Mouse (Mus musculus): ENCODE results near the gene Zfp423. TPM values are rescaled to one million over a fixed set of nuclear protein-coding genes. Genes with fewer than 3 reads are reported as not detected.

Gene Zfp423
- polyA plus RNA-seq, 1 experiment from 2014 or later = 18.5 TPM

DNA sequence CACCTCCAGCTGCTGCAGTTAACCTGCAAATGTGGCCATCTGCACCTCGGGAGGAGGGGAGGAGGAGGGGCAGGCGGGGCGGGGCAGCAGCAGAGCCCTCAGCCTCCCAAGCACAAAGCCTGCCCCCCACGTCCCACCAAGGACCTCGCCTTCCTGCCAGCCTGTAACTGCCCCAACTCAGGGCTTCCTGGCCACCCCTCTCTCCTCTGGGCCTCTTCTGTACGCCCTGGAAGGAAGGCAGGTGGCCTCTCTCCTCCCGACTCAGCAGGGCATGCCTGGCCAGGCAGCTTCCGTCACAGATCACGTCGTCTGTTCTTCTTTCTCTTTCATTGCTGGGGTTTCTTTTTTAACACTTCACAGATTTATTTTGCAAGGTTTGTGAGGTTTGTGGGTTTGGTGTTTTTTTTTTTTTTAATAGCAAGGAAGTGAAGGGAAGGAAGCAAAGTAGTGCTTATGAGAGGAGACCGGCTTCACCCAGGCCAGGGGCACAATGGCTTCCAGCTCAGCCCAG is 251.2 kb downstream of the Zfp423 start:
- Histone ChIP-seq H3K27ac (replicated peaks) (peak overlapping the region; percentile 68), H3K9me3 (replicated peaks) (no peaks in the 10 kb centered on the region), H3K36me3 (no peaks in the 10 kb centered on the region), H3K27me3 (replicated peaks) (0 out of 2 replicates have a peak, but pooled peaks cover 3% of the 10 kb centered on the region), H3K9ac (replicated peaks) (0 out of 2 replicates have a peak overlapping the region, but pooled peaks have one; percentile 10), H3K4me1 (peaks cover 52% of the 10 kb centered on the region), H3K4me2 (peak overlapping the region; percentile 49), H3K4me3 (replicated peaks) (no peak overlapping the region)
- ATAC-seq (ENCODE audit: low FRiP score) = no peak
- 8% methylated on average over 11 of the region's 11 CpGs for WGBS

DNA sequence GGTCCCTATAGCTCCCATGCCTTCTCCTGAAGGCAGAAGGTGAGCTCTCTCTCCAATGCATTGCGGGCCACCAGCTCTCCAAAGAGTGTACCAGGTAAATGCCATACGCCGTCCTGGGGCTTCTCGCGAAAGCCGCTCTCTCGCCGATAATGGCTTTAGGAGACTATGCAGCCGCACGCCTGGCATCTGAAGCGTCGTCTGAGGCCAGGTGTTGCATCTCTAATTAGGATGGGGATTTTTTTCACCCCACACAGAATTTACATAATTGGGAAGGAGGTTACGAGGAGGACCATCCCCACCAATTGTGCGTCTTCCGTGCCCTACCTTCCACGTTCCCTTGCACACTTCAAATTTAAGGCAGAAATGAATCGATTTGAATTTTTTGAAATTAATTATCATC is 252.2 kb downstream of the Zfp423 start:
- H3K4me1 ChIP-seq = peaks cover 60% of the 10 kb centered on the region
- 32% methylated on average over 17 of the region's 17 CpGs for WGBS

DNA sequence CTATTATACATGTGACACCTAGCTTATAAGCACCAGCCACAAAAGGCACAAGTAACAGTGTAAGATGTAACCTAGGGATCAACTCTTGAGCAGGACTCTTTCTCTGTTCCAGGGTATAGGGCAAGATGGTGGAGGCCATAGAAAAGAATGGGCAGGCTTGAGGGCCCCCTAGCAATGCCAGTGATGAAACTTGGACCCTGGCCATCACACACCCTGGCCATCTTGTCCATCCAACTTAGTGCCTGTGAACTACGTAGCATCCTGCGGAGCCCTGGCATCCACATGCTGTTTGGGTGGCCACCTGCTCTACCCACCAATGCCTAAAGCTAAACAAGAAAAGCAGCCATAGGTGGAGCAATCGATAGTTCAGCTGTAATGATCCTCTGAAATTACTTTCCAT is 254.6 kb downstream of the Zfp423 start:
- H3K4me1 ChIP-seq = peaks cover 69% of the 10 kb centered on the region

More for the DNA sequence above, 252.2 kb downstream of the Zfp423 start:
- peak overlapping the region; percentile 68 for H3K27ac ChIP-seq (replicated peaks)
- no peak overlapping the region for H3K4me3 ChIP-seq (replicated peaks)
- no peaks in the 10 kb centered on the region for H3K9me3 ChIP-seq (replicated peaks)
- H3K27me3 ChIP-seq (replicated peaks) = 0 out of 2 replicates have a peak, but pooled peaks cover 3% of the 10 kb centered on the region
- no peak overlapping the region for H3K9ac ChIP-seq (replicated peaks)
- H3K36me3 ChIP-seq = no peaks in the 10 kb centered on the region
- H3K4me2 ChIP-seq = peak overlapping the region; percentile 49
- no peak for ATAC-seq (ENCODE audit: low FRiP score)

DNA sequence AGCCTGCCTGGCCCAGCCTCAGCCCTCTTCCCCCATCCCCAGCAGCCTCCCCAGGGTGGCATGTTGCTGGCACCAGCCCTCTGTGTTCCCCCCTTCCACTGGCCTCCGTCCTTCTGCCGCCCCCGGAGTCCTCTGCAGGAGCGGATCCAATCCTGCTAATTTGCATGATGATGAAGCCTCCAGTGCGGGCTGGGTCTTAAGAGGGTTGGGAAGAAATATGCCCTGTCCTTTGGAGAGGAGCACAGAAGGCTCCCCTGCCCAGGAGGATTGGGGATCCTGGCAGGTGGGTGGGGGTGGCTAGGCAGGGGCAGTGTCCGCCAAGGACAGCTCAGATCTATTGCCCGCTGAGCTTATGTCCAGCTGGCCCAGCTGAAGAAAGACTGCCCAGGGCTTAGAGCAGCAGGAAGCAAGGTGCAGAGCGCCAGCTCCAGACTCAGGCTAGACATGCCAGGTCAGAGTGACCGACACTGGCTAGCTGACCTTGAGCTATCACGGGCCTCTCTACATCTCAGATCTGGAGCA is 256.5 kb downstream of the Zfp423 start:
- H3K9ac ChIP-seq (replicated peaks) = peak overlapping the region; percentile 14; the same call in 1 of the 2 replicates

More for the DNA sequence above, 254.6 kb downstream of the Zfp423 start:
- no peaks in the 10 kb centered on the region for H3K36me3 ChIP-seq
- 0 out of 2 replicates have a peak, but pooled peaks cover 3% of the 10 kb centered on the region for H3K27me3 ChIP-seq (replicated peaks)
- H3K9ac ChIP-seq (replicated peaks) = no peak overlapping the region
- H3K4me3 ChIP-seq (replicated peaks) = no peak overlapping the region
- no peak for ATAC-seq (ENCODE audit: low FRiP score)
- H3K4me2 ChIP-seq = no peak overlapping the region
- no peaks in the 10 kb centered on the region for H3K9me3 ChIP-seq (replicated peaks)
- no peak overlapping the region for H3K27ac ChIP-seq (replicated peaks)
- 88% methylated on average over 3 of the region's 3 CpGs for WGBS

DNA sequence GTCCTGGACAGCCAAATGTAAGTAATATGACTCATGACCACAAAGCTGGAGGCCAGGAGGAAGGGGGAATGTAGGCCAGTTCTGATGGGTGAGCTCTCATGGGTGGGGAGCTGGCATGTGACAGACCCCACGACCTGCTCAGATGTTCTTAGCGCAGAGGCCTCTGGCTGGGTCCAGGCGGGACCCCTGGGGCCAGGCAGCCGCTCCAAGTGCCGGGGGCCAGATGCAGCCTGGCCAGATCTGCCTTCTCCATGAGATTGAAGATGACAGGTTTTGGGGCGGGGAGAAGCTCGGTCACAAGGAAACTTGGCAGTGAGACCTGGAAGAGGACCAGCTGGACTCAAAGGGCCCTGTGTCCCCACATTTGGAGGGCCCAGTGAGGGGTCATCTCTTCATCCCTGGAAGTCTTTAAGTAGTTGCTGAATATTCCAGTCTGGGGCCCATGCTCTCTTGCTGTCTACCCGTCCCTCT is 257.3 kb downstream of the Zfp423 start:
- WGBS = 43% methylated on average over 8 of the region's 8 CpGs
- Histone ChIP-seq H3K36me3 (no peaks in the 10 kb centered on the region), H3K4me2 (peak overlapping the region; percentile 11), H3K27me3 (replicated peaks) (no peaks in the 10 kb centered on the region), H3K9me3 (replicated peaks) (no peaks in the 10 kb centered on the region), H3K9ac (replicated peaks) (no peak overlapping the region), H3K27ac (replicated peaks) (peak overlapping the region; percentile 81), H3K4me3 (replicated peaks) (no peak overlapping the region), H3K4me1 (peaks cover 49% of the 10 kb centered on the region)
- peak; percentile 62; the same call in 1 of the 2 replicates for ATAC-seq (ENCODE audit: low FRiP score)

More for the DNA sequence above, 256.5 kb downstream of the Zfp423 start:
- H3K27ac ChIP-seq (replicated peaks) = peak overlapping the region; percentile 81
- peaks cover 53% of the 10 kb centered on the region for H3K4me1 ChIP-seq
- WGBS = 11% methylated on average over 10 of the region's 10 CpGs
- no peaks in the 10 kb centered on the region for H3K27me3 ChIP-seq (replicated peaks)
- H3K4me2 ChIP-seq = peak overlapping the region; percentile 29
- no peaks in the 10 kb centered on the region for H3K36me3 ChIP-seq
- H3K4me3 ChIP-seq (replicated peaks) = no peak overlapping the region
- H3K9me3 ChIP-seq (replicated peaks) = no peaks in the 10 kb centered on the region
- ATAC-seq (ENCODE audit: low FRiP score) = peak; percentile 72

DNA sequence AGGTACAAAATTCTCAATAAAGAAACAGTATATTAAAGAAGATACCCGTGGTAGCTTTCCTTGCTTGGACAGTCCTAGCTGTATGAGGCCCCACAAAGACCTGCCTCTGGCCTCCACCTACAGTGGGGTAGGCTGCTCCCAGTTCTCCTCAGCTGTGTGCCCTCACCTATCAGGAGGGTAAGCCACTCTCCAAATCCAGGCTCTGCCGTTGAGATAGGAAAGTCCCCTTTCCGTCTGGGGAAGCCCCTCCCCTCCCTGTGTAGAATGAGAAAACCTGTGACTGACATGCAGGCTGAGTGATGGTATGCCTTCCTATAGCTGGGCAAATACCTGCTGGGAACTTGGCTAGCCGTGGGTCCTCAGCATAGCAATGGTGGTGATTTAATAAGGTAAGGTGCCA is 257.8 kb downstream of the Zfp423 start:
- Histone ChIP-seq H3K9ac (replicated peaks) (no peak overlapping the region), H3K4me3 (replicated peaks) (no peak overlapping the region), H3K36me3 (no peaks in the 10 kb centered on the region), H3K4me2 (no peak overlapping the region), H3K27ac (replicated peaks) (peak overlapping the region; percentile 81), H3K9me3 (replicated peaks) (no peaks in the 10 kb centered on the region), H3K4me1 (peaks cover 45% of the 10 kb centered on the region), H3K27me3 (replicated peaks) (no peaks in the 10 kb centered on the region)
- WGBS = 65% methylated on average over 4 of the region's 4 CpGs
- no peak for ATAC-seq (ENCODE audit: low FRiP score)

DNA sequence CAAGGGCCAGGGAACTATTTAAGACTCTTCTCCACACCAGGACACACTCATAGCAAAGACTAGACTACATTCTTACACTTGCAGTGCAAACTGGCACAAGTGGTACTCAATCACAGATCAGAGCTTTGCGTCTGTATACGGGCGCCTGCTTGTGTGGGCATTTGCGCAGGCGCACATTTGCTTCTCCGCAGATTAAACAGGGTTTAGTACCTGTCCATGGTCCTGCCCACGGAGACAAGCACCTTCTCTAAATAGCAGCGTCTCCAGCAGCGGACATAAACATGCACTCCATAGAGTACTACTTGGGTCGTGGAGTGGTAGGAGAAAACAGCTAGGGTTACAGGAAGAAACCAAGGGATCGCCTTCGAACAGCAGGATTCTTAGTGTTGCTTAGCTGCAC is 259.1 kb downstream of the Zfp423 start:
- Histone ChIP-seq H3K9ac (replicated peaks) (no peak overlapping the region), H3K9me3 (replicated peaks) (no peaks in the 10 kb centered on the region), H3K4me2 (no peak overlapping the region), H3K4me3 (replicated peaks) (no peak overlapping the region), H3K27me3 (replicated peaks) (no peaks in the 10 kb centered on the region), H3K36me3 (no peaks in the 10 kb centered on the region), H3K4me1 (peaks cover 50% of the 10 kb centered on the region), H3K27ac (replicated peaks) (no peak overlapping the region)
- WGBS = 65% methylated on average over 12 of the region's 12 CpGs
- no peak for ATAC-seq (ENCODE audit: low FRiP score)

DNA sequence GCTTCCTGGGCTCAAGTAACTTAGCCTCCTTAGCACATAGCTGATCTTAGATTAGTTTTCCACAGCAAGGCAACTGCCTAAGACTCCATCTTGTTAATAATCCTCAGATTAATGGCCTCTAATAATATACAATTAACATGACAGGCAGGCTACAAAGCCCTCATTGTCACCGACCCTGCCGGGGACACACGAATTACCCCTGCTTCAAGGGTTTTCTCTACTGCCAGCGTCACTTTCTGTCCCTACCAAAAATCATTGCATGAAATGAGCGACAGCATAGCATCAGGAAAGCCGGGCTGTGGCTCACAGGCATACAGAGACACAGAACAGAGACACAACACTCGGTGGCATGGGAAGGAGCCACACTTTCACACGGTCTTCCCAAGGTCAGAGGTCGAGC is 262.3 kb downstream of the Zfp423 start:
- H3K4me2 ChIP-seq = no peak overlapping the region
- H3K36me3 ChIP-seq = no peaks in the 10 kb centered on the region
- H3K4me3 ChIP-seq (replicated peaks) = no peak overlapping the region
- no peak overlapping the region for H3K9ac ChIP-seq (replicated peaks)
- H3K4me1 ChIP-seq = peaks cover 52% of the 10 kb centered on the region
- no peaks in the 10 kb centered on the region for H3K9me3 ChIP-seq (replicated peaks)
- H3K27ac ChIP-seq (replicated peaks) = no peak overlapping the region
- H3K27me3 ChIP-seq (replicated peaks) = no peaks in the 10 kb centered on the region
- WGBS = 25% methylated on average over 9 of the region's 9 CpGs
- ATAC-seq (ENCODE audit: low FRiP score) = no peak

DNA sequence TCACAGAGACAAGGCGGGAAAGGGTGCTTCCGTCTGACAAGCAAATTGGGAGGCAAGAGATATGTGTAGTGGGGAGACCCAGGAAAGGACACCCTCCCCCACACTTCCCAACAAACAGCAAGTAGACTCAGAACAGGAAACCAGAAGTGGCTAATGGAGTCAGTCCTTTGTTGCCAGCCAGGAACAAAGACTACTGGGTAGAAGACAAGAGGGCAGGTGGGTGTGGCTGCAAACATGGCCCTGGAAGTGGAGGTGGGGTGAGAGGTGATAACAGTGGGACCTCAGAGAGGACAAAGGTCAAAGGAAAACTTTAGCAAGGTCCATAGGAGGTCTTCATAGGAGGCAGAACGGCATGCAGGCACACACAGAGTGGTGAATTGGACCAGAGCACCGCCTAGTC is 265.7 kb downstream of the Zfp423 start:
- whole genome bisulfite sequencing = 78% methylated on average over 4 of the region's 4 CpGs
- Histone ChIP-seq H3K27me3 (replicated peaks) (no peaks in the 10 kb centered on the region), H3K9ac (replicated peaks) (no peak overlapping the region), H3K4me1 (peaks cover 66% of the 10 kb centered on the region), H3K36me3 (no peaks in the 10 kb centered on the region), H3K4me3 (replicated peaks) (no peak overlapping the region), H3K4me2 (no peak overlapping the region), H3K27ac (replicated peaks) (no peak overlapping the region), H3K9me3 (replicated peaks) (no peaks in the 10 kb centered on the region)
- no peak for ATAC-seq (ENCODE audit: low FRiP score)

DNA sequence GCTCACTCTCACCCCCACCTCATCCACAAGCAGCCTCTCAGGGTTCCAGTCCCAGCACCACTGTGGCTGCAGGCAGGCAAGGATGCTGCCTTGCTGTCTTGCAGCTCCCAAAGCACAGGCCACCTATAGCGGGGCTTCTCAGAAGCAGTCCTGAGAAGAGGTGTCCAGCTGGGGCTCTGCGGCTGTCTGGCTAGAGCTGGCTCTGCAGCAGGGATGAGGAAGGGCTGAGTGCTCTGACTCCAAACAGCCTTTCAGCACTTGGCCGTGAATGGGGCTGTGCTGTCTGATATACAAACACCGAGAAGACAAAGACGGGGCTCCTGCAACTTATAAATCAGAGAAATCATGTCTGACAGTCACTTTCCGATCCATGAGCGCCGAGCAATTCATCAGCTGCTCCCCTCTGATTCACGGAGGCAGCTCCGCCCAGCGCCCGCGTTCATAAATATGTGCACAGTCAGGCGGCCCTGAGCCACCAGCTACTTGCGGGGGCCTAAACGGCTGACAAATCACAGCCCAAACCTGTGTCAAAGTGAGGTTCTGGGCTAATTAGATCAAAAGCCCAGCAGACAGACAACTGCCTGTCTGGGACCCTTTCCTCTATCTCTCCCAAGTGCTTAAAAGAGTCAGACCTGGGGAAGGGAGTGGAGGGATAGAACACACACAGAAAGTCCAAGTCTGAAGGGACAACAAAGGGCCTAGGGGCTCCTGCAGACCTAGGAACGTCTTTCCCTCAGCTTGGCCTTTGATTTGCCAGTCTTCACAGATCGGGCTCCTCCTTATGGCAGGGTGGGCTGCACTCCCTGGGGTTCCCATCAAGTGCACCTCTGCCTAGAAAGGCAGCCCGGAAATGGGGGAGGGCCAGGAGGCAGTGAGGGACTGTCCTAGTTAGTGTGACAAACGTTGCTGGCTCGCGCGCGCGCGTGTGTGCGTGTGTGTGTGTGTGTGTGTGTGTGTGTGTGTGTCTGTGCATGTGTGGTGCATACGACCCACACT is 269.0 kb downstream of the Zfp423 start:
- Histone ChIP-seq H3K36me3 (no peaks in the 10 kb centered on the region), H3K4me1 (peaks cover 87% of the 10 kb centered on the region), H3K27me3 (replicated peaks) (no peaks in the 10 kb centered on the region), H3K9ac (replicated peaks) (0 out of 2 replicates have a peak overlapping the region, but pooled peaks have one; percentile 17), H3K9me3 (replicated peaks) (no peaks in the 10 kb centered on the region), H3K4me2 (peak overlapping the region; percentile 42), H3K27ac (replicated peaks) (peak overlapping the region; percentile 82), H3K4me3 (replicated peaks) (no peak overlapping the region)
- ATAC-seq (ENCODE audit: low FRiP score) = peak; percentile 23
- WGBS = 14% methylated on average over 28 of the region's 28 CpGs

DNA sequence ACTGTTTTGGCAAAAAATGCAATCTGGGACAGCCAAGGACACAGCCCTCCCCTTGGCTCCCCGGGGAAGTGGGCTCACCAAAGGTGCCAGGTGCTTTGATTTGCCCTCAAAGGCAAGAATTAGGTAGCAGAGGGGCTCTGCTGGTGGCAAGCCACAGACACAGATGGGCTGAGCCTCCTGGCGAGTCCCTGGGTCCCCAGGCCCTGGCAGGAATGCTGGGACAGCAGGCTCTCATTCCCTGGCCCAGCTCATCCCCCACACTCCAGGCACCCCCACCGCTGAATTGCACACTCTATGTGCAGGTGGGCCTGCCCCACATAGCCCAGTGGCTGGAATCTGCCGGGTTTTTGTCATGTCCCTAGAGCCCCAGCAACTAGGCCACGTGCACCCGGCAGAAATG is 270.2 kb downstream of the Zfp423 start:
- H3K27me3 ChIP-seq (replicated peaks) = no peaks in the 10 kb centered on the region
- no peak overlapping the region for H3K9ac ChIP-seq (replicated peaks)
- H3K4me3 ChIP-seq (replicated peaks) = no peak overlapping the region
- H3K36me3 ChIP-seq = no peaks in the 10 kb centered on the region
- no peaks in the 10 kb centered on the region for H3K9me3 ChIP-seq (replicated peaks)
- peaks cover 82% of the 10 kb centered on the region for H3K4me1 ChIP-seq
- 41% methylated on average over 6 of the region's 6 CpGs for WGBS
- no peak for ATAC-seq (ENCODE audit: low FRiP score)
- H3K27ac ChIP-seq (replicated peaks) = peak overlapping the region; percentile 82
- no peak overlapping the region for H3K4me2 ChIP-seq

All from neural tube, embryonic 15.5 days (tissue).